Mouse (Mus musculus) 3T3-L1 (cell line): ENCODE measurements around the gene Uqcrc2.

Experiments
- DNase-seq: peaks from one replicate; pipeline ENCODE4 v3.0.0-alpha.2; 2015; ENCODE audit warnings: low read depth, low spot score

The Uqcrc2 gene

GRCm38 (mm10) chr7:120634711-120635361, at the start of gene Uqcrc2:
Gene Uqcrc2, plus strand, starts transcription at chr7:120635176.
- DNase-seq, result peak; percentile 90

- no peak for DNase-seq
These were observed 37.7 kb upstream of the Uqcrc2 start for GRCm38 (mm10) chr7:120597203-120597743.

- DNase-seq, result no peak
These were observed 37.2 kb upstream of the Uqcrc2 start for GRCm38 (mm10) chr7:120597744-120598243.

- no peak for DNase-seq
These were observed 36.6 kb upstream of the Uqcrc2 start for GRCm38 (mm10) chr7:120598355-120598754.

GRCm38 (mm10) chr7:120620075-120620771, 14.8 kb upstream of the Uqcrc2 start:
- no peak for DNase-seq

GRCm38 (mm10) chr7:120620841-120621240, 14.1 kb upstream of the Uqcrc2 start:
- DNase-seq, result peak; percentile 69

- peak; percentile 61 for DNase-seq
These were observed 2.5 kb upstream of the Uqcrc2 start for GRCm38 (mm10) chr7:120632518-120632917.

GRCm38 (mm10) chr7:120634301-120634700, 675 bp upstream of the Uqcrc2 start:
- DNase-seq, result no peak

- no peak for DNase-seq
These were observed 396 bp downstream of the Uqcrc2 start for GRCm38 (mm10) chr7:120635362-120635781.

- DNase-seq, result peak; percentile 44
These were observed 845 bp downstream of the Uqcrc2 start for GRCm38 (mm10) chr7:120635821-120636220.

- peak; percentile 11 for DNase-seq
These were observed 8.2 kb downstream of the Uqcrc2 start for GRCm38 (mm10) chr7:120643217-120643616.

GRCm38 (mm10) chr7:120647849-120648248, 12.9 kb downstream of the Uqcrc2 start:
- no peak for DNase-seq

GRCm38 (mm10) chr7:120662079-120662478, 27.1 kb downstream of the Uqcrc2 start:
- DNase-seq, result no peak

GRCm38 (mm10) chr7:120670153-120670875, 35.3 kb downstream of the Uqcrc2 start, which contains the start of gene Pdzd9:
Gene Pdzd9, minus strand, starts transcription at chr7:120670343.
- peak; percentile 76 for DNase-seq

GRCm38 (mm10) chr7:120671271-120671670, 36.3 kb downstream of the Uqcrc2 start:
- DNase-seq, result peak; percentile 1

GRCm38 (mm10) chr7:120677001-120677643, 42.1 kb downstream of the Uqcrc2 start, which contains the start of gene Mosmo:
Gene Mosmo, plus strand, starts transcription at chr7:120677618.
- DNase-seq, result peak; percentile 46

GRCm38 (mm10) chr7:120677764-120678531, 43.0 kb downstream of the Uqcrc2 start:
- DNase-seq, result peak; percentile 14

GRCm38 (mm10) chr7:120679023-120679422, 44.0 kb downstream of the Uqcrc2 start:
- no peak for DNase-seq

- no peak for DNase-seq
These were observed 47.0 kb downstream of the Uqcrc2 start for GRCm38 (mm10) chr7:120682002-120682401.

- no peak for DNase-seq
These were observed 49.8 kb downstream of the Uqcrc2 start for GRCm38 (mm10) chr7:120684731-120685161.
